Mouse (Mus musculus): ENCODE measurements at regions not wholly inside any gene's neighbourhood (a gene's known extent, or its start where the extent isn't known, plus 50 kb on each side); places are given as distances from the start of the nearest gene placed in this dataset.

DNA sequence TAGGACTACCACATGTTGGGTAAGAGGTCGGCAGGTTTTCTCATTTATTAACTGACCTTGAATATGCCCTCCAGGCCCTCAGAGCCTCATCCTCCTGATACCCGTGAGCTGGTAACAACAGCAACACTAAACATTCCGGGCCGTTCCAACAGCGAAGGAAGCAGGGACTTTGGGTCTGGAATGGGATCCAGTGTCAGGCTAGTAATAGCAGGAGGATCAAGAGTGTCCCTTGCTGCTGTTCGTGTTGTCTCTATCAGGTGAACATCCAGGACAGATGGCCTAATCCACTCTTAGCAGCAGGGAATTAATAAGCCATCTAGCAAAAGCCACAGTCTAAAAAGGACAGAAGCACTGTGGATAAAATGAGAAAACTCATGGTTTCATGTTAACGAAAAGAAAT is 106.7 kb downstream of the Cpeb2 start:
- no peak for DNase-seq (ENCODE audit: low read depth, low spot score)

DNA sequence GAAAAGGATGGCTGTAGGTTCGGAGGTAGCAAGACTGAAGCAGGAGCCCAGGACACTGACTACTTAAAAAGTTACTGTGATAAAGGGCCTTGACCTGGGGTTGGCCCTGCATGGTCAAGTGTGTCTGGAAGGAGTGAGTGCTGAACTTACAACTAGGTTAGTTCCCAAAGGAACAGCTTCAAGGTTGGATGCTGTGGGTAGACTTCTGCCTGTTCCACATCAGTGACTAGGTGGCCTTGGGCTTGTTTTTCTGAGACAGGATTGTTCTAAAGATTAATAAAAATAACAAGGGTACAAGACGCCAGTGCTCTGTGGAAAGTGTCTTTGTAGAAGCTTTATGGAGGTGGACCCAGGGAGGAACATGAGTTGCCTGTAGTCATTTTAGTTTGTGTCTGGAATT is 108.5 kb downstream of the Cpeb2 start:
- no peak for DNase-seq (ENCODE audit: low read depth, low spot score)

DNA sequence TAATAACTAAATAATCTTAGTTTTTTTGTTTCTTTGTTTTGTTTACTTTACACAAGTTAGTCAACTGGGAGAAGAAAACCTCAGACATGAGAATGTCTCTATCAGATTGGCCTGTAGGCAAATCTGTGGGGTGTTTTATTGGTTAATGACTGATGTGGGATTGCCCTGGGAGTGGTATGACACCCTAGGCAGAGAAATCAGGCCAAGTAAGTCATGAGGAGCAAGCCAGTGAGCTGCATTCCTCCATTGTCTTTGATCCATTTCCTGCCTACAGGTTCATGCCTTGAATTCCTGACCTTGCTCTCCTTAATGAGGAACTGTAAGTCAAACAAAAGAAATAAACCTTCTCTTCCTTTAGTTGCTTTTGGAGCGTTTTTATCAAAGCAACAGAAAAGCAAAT is 111.5 kb downstream of the Cpeb2 start:
- DNase-seq (ENCODE audit: low read depth, low spot score), result no peak

DNA sequence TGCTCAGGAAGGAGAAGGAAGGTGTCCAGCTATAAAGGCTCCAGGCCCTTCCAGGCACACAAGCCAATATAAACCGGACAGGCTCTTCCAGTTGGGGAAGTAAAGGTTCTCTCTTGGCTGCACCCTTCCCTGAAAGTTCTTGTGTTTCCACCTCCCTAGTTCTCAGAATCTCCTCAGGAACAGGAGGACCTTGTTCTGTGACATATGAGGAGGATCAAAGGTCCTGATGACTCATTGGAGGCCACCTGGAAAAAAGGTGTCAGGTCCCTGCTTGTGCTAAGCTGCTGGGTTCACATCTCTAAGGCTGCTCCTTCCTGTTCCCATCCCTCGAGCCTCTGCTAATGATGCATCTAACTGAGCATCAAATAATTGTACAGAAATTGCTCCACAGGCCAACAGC is 118.0 kb downstream of the Cpeb2 start:
- DNase-seq (ENCODE audit: low read depth, low spot score), result no peak

DNA sequence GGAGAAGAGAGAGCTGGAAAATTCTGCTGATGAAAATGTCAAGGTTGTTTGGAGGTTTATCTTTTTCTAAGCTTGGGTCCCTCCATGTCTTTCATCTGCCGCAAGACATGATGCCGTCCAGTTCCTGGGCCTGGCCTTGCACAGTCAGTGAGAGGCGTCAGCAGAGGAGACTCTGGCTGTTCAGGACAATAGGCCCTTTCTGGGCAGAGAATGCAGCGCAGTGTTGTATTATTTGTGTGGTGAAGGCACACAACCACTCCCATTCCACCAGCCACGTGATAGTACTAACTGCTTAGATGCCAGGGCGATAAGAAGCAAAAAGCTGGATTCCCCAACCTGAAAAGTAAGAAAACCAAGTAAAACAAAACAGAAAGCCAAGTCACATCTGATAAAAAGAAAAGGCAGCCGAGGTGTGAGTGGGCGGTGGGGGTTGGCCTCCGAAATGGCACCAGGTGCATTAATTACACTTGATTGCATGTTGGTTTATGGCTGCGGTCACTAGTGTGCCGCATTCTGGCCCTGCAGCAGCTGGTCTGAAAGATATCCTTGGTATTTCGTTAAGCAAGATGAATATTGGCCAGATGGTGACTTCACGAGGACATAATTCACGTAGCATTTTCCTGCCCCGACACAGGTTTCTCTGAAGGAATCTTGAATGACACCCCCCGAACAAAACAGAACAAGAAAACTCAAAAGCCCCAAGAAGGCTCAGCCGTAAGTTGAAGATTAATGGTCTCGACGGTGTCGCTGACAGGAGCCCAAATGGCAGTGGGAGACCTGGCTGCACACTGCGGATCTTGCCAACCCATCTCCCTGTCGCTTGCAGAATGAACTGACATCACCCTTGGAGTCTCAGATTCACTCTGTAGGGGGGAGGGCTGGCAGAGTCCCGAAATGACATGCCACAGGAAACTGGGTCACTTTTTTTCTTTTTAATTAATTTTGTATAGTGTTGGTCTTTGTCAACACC is 120.3 kb downstream of the Cpeb2 start:
- peak; percentile 29 for DNase-seq (ENCODE audit: low read depth, low spot score)

DNA sequence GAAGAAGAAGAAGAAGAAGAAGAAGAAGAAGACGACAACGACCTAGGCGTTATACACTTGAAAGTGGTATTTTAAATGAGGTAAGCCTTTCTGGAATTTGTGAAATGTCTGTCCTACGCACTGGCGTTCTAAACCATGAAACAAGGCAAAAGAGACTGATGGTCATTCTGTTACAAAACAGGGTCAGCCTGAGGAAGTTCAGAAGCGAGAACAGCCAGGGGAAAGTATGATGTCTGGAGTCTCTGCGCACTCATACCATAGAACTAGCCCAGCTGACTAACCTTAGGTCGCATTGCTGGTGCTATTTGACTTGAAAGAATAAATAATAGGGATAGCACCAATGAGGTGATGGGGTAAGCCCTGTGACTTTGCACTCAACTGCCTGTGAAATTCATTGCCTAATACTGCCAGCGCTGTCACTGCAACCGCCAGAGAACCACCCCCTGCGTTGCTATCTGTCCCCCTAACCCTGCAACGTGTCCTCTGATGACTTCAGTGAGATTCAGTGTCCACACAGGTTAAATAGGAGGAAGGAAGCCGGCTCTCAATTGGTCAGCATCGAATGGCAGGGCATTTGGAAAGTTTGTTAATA is 121.5 kb downstream of the Cpeb2 start:
- DNase-seq (ENCODE audit: low read depth, low spot score), result no peak

DNA sequence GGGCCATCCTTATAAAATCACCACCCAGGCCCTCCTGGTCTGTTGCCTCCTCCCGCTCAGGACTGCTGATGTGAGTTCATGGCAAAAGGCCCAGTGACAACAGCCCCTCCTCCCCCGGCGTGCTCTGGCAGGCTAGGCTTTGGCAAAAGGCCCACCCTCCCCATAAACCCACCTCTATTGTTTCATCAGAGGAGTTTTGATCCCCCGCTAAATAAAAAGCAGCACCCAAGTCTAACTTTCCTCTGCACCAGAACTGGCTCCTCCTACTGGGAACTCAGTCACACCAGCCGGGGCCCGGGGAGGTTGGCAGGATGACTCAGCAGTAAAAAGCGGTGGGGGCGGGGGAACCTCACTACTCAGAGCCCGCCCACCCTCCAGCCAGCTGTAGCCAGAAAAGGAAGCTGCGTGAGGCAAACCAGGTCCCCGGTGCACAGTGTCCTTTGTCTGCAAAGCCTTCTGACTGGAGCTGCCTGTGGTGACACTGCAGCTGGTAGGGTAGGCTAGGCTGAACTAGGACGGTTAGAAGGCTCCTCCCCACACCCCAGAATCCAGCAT is 122.1 kb downstream of the Cpeb2 start:
- DNase-seq (ENCODE audit: low read depth, low spot score), result peak; percentile 88

DNA sequence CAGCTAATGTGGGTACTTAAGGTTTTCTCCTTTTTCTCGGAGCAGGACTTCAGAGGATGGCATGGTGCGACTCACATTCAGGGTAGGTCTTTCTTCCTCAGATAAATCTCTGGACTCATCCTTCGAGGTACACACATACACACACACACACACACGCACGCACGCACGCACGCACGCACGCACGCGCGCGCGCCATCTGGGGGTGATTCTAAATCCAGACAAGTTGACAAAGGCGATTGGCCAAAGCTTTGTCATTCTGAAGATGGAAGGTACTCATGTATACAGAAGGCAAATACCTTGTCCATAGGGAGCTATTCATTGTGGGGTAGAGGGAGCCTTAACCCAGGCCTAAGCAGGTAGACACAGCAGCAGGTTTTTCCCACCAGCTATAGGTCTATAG is 122.9 kb downstream of the Cpeb2 start:
- no peak for DNase-seq (ENCODE audit: low read depth, low spot score)

DNA sequence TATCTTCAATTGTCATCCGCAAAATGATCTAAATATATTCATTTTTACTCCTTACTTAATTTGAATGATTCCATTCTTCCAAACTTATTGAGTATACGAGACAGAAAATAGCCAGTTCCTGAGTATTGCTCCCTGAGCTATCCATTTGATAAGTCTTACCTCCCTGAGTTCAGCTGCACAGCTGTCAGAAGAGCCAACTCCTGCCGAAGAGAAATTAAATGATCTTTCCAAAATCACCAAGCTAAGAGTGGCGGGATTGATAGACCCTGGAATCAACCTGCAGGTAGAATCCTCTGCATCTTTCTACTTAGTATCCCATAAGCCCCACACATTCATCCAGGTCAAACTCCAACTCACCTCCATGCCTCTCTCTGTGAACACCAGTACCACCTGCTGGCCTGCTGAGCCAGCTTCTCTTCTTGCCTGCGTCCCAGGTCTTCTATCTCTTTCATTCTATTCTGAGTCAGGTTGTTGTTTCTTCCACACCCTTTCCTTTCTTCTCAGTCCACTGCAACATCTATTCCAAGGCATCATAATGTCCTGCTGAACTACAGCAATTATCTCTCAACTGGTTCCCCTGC is 124.2 kb downstream of the Cpeb2 start:
- no peak for DNase-seq (ENCODE audit: low read depth, low spot score)

DNA sequence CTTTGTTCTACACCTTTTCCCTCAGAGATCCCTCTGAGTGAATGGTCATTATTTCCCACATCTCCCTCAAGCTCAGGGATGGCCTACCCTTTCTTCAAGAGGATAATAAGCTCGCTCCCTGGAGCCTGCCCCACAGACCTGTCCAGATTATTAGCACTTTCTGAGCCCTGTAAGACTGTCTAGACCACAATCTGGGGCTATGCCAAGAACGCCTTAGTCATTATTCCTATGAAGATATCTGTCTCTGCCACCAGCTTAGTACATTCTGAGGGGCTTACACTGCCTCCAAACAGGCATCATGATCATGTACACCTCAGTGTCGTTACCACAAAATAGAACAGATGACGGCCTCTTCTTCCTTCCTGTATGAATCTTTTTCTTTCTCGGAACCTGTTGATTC is 124.9 kb downstream of the Cpeb2 start:
- no peak for DNase-seq (ENCODE audit: low read depth, low spot score)

DNA sequence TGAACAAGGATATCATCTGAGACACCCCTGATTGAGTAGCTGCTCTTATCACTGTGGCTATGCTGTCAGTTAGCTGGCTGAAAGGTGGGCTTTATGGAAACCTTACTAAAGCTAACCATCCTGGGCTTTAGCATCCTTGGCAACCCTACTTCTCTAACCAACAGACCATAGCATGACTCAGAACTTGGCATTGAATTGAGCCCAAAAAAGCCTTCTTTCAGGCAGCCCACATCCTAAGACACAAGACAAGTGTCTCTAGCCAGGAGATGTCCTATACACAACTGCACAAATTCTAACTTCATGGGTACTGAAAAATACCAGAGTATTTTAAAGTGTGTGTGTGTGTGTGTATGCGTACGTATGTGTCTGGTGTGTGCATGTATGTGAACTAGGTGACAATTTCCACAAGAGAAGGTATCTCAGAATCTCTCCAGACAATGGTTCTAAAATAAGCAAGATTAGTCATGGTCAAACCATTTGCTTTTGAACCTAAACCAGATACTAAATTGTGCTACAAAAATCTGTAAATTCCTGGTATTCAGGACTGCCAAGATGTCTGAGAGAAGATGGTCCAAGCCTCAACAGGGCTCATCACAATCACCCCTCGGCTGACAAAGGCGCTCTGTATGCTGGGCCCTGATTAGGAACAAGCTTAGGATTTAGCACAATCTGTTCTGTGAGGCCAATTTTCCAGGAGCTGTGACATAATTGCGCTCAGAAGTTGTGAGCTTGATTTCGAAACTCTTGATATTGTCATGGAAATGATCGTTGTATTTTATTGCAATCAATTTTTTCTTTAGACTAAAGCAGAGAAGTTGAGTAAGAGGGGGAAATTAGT is 126.2 kb downstream of the Cpeb2 start:
- DNase-seq (ENCODE audit: low read depth, low spot score), result no peak

DNA sequence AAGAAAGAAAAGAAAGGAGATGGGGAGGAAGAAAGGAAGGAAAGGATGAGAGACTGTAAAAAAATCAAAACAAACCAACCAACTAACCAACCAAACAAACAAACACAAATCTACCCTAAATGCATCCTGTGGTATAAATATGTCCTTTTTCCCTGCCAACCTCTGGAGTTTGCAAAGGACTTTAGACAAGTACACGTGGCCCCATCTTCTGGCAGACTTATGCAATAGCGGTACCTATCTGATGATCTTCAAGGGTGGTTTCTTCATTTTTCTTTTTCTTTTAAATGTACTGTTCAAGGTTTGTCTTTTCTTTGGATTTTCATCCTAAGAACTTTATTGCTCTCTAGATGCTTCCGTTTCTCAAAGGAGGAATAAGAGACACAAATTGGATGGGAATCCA is 127.3 kb downstream of the Cpeb2 start:
- DNase-seq (ENCODE audit: low read depth, low spot score), result peak; percentile 39

DNA sequence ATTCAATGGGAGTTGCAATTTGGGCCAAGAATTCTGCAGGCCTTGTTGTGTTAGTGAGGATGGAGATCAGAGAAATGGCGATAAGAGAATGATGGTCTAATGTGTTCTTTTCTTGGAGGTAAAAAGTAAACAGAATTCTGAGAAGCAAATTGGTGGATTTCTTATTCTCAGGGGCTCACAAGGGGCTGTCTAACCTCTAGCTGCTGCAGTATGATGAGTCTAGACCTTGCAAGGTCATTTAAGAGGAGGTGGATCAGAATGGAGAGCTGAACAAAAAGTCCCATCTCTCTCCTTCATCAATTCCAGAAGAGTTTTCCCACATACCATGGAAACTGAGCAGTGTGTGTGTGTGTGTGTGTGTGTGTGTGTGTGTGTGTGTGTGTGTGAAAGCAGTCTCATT is 128.1 kb downstream of the Cpeb2 start:
- no peak for DNase-seq (ENCODE audit: low read depth, low spot score)

DNA sequence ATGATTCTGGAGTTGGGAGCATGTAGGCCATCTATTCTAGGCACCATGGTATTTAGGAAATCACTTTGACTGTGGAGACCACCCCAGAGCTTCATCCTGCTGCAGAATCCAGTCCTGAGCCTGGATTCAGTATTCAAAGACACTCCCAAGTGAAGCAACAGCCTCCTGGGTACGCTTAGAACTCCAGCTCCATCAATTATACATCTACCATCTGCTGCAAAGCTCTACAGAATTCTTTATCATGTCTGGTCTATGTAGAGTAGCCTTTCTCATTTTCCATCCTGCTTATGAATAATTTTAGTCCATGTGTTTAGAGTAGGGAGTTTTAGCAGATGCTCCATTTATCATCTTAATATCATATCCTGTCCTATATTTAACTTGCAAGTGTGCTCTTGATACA is 139.4 kb downstream of the Cpeb2 start:
- DNase-seq (ENCODE audit: low read depth, low spot score), result no peak

DNA sequence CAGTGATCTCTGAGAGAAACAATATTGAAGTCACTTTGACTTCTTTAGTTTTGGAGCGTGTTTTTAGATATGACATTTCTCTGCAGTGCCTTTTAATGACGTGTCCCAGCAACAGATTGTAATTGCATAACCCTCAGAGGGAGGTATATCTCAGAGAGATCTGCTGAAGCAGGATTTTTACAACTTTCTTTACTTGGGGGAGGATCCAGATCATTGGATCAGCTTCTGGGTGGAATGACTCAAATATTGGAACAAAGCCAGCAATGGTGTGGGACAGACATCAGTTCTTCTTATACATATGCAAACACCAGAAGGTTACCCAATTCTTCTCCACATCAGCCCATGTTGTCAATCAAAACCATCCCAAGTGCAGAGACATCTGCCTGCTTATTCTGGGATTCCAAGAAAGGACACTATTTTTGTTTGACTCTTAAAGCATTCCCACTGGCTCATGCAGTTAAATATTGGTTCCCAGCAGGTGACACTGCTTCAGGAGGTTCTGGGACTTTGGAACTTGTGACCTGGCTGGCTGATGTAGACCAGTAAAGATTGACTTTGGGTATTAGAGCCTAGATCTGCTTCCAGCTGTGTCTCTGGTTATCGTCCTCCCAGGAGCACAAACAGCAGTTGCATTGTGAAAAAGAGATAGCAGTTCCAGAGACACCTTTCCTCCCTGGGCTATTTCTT is 130.5 kb upstream of the C1qtnf7 start:
- DNase-seq (ENCODE audit: low read depth, low spot score), result no peak

DNA sequence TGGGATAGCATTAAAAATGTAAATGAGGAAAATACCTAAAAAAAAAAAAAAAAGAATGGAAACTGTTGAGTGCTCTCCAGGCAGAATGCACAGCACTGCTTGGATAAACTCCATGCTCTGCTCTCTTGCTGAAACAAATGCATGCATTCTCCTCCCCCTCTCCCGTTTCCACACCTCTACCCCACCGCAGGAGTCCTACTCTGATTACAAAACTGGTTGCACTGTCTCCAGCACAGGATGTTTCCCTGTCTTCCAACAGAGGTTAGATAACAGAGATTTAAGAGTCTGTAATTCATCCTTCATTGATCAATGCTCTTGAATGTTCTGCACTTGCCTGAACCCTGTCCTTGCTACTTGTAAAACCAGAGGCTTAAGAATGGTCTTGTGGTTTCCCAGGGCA is 124.3 kb upstream of the C1qtnf7 start:
- DNase-seq (ENCODE audit: low read depth, low spot score), result no peak

DNA sequence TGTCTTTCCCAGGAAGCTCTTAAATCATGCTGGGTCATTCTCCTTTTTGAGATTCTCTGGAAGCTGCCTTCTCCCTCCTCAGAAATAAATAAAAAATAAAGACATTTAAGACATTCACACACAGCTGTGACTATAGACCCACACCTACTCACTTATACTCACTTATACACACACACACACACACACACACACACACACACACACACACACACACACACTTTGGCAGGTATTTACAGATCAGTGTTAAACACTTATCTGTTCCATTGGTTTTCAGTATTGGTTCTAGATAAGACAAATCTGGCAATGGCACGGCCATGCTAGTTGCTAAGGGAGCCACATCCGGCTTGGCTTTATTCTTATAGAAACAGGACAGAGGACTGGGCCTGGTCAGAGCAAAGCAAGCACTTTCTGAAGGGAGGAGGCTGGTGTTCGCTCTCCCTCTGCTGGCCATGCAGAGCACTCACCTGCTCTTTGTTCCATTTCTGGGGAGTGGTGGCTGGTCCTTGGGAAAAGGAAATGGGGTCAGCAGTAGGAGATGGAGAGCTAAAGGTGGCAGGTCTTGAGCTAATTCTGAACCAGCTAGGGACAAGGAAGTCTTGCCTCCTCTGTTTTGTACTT is 123.8 kb upstream of the C1qtnf7 start:
- peak; percentile 58 for DNase-seq (ENCODE audit: low read depth, low spot score)

DNA sequence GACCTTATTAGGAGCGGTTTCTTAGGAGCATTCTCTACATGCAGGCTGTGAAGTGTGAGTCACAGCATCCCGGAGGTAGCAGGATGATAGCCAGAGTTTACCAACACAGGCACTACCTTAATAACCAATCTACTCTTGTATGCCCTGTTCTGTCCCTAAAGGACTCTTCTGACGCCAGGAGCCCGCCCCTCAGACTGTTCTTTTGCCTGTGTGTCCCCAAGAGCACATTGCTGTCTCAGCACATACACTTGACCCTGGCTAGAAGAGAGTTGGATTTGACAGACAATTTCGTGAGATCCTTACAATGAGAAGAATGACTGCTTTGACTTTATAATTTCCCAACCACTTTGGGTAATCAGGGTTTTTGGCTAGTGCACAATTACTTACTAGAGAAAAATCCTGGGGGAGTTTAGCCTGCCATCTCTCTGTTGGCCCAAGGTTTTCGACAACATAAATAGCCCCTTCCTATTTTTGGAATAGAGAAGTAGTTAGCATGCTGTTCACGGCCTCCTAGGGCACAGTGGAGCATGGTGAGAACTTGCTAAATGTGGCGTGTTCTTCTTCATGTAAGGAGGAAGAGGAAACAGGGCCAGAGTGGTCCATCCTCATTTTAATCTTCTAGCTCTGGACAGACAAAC is 122.3 kb upstream of the C1qtnf7 start:
- no peak for DNase-seq (ENCODE audit: low read depth, low spot score)

DNA sequence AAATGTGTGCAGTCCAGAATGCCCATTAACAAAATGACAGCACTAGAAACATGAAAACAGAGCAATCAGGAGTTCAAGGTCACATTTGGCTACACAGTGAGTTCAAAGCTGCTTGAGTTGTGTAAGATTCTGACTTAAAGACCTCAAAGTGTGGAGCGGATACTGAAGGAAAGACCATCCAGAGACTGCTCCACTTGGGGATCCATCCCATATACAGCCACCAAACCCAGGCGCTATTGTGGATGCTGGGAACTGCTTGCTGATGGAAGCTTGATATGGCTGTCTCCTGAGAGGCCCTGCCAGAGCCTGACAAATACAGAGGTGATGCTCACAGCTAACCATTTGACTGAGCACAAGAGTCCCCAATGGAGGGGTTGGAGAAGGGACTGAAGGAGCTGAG is 98.1 kb upstream of the C1qtnf7 start:
- DNase-seq (ENCODE audit: low read depth, low spot score), result no peak

Data from mesoderm, embryonic 11.5 days (tissue).